Mouse (Mus musculus) brain, embryonic 14.5 days (tissue): Measurements from ENCODE around the gene Jdp2. TPM values are rescaled to one million over a fixed set of nuclear protein-coding genes. Genes with fewer than 3 reads are reported as not detected.

ENCODE experiments used
- DNase-seq: peaks from one replicate; pipeline ENCODE4 v3.0.0-alpha.2; 2011; ENCODE audit warnings: low read depth
- CTCF ChIP-seq: fragments of 200-500 bp; IDR thresholded peaks from 2 replicates; pipeline ENCODE4 v1.5.1; 2012; ENCODE audit warnings: inconsistent platforms, mild to moderate bottlenecking, moderate library complexity, borderline replicate concordance; ENCODE audit not compliant: insufficient read depth, insufficient read length; ENCODE audit errors: extremely low read depth
- POLR2A ChIP-seq: fragments of 200-500 bp; IDR thresholded peaks from 2 replicates; pipeline ENCODE4 v1.6.1; 2012; ENCODE audit warnings: mild to moderate bottlenecking, inconsistent platforms, borderline replicate concordance; ENCODE audit not compliant: poor library complexity, insufficient read depth, insufficient read length, severe bottlenecking; ENCODE audit errors: extremely low read depth
- polyA plus RNA-seq: library from polyadenylated mRNA; depleted of rRNA; stranded (reverse); fragments of >200 nt; gene quantifications from 2 replicates; pipeline ENCODE4 v1.2.3, GENCODE M21; 2012; rRNA removed

Jdp2 gene
- polyA plus RNA-seq, 1 experiment: 11.9 TPM

DNA sequence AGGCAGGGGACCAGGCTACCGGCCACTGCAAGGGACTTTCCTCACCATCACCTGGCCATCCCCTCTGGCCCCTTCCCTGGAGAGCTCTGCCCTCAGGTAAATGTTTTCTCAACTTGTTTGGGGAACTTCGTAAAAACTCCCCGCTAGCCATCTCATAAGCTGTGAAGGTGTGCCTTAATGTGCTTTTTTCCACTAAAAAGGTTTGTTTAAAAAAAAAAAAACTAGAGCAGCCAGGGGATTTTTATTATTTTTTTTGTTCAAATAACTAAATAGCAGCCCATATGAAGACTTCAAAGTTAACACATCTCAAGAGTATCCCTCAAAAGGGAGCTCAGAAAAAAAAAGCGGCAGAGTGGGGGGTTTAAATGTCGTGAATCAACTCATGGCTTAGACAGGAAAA is 80.3 kb downstream of the Jdp2 start:
- TF ChIP-seq CTCF: no peak
- no peak for TF ChIP-seq POLR2A
- no peak for DNase-seq

DNA sequence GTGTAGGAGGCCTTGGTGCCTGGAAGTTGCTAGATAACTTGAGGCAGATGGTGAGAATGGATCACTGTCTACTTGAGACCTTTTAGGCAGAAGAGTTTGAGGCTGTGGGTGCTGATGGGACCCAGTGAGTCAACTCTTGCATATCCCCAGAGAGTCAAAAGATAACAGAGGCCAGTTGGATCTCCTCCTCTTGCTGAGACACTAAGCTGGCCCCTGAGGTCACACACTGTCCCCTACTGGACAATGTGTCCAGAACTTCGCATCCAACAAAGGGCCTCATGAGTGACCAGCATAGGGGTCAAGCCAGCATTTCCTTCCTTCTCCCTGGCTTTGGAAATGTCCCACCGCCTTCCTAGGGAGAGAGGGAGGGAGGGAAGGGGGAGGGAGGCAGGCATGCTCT is 81.0 kb downstream of the Jdp2 start:
- no peak for TF ChIP-seq CTCF
- no peak for TF ChIP-seq POLR2A

DNA sequence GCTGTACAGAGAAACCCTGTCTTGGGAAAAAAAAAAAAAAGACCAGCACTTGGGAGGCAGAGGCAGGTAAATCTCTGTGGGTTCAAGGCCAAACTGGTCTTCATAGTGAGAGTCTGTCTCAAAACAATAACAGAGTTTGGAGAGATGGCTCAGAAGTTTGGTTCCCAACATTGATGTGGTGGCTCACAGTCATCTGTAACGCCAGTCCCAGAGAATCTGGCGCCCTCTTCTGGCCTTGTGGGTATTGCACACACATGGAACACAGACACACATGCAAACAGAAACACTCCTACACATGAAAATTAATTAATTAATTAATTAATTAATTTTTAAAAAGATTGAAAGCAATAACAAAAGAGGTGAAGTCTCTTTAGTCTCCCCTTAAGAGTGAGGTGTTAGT is 83.5 kb downstream of the Jdp2 start:
- TF ChIP-seq POLR2A: no peak
- peak; percentile 36; the same call in 1 of the 2 replicates for TF ChIP-seq CTCF
- DNase-seq: no peak

More for the DNA sequence above, 81.0 kb downstream of the Jdp2 start:
- DNase-seq: no peak

DNA sequence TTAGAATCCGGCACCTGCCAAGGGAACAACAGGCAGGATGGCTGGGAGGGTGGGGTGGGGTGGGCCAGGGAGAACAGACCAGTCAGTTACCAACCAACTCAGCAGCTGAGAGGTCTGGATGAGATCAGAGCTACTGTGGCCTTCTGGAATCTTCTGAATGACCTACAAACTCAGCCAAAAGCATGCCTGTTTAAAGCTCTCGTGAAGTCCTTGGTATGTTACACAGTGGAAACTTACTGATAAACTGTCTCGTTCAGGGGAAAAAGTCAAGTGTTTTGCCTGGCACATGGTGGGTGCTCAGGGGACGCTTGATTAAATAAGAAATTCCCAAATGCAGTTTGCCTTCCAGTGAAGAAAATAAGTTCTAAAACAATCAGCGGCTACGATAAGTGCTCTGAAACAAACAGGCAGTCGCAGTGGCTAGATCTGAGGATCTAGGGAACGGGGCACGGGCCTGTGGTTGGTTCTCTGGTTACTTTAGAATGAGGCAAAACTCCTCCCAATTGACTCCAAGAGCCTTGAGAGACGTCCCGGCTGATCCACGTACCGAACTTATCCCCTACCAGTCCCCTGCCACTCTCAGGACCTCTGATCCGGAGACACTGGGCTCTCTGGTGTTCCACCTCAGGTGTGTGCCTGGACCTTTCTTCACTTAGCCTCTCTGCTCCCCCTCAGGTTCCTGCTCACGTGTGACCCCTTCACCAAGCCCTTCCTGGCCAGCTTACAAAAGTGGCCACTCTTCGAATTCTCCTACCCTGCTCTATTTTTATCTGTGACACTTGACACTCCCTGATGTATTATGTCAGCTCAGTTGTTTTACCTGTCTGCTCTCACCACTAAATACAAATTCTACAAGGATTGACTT is 85.8 kb downstream of the Jdp2 start:
- TF ChIP-seq POLR2A: no peak
- TF ChIP-seq CTCF: no peak

DNA sequence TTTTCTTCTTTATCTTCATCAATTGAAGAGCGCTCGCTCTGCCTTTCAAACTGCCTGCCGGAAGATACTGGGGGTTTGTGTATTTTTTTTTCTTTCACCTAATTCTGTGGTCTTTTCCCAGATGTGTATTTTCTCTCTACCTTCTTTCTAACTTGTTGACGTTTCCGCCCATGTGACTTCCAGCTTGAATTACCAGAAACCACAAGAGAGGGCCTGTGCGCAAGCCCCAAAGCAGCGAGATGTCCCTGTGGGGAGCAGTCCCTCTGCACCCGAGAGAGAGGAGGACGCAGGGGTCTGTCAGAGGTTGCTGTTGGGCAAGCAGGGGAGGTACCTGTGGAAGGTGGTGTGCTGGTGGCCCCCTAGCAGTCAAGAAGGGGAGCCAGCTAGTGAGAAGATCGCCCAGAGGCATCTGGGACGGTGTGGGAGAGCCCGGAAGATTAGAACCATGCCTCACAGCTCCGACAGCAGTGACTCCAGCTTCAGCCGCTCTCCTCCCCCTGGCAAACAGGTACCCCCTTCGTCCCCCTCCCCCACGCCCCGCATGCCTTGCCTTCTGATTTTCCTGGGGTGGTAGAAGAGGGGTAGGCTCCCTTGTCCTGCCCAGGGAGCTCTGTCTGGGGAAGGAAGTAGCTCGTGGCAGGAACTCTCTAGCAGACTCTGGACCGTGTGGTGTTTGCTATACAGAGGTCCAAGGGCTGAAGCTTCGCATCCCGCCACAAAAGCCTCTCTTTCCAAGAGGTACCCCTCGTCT is 87.8 kb downstream of the Jdp2 start, which contains the start of gene Batf:
TSS of gene Batf (plus strand) at position 204 of the 751 bp plus-strand sequence.
- no peak for DNase-seq
- TF ChIP-seq POLR2A: no peak
- no peak for TF ChIP-seq CTCF

More for the DNA sequence above, 85.8 kb downstream of the Jdp2 start:
- no peak for DNase-seq

DNA sequence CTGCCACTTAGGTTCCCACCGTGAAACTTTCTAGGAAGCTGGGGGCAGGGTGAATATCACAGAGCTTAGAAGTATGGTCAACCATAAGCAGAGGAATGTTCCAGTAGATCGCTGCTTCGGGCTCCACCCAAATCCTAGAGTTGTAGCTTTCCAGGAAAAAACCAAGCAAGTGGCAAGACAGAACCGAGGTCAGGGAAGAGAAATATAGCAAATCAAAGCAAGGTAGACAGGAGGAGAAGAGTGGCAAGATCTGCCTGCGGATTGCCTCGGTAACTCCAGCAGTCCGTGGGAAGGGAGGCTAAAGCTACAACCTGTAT is 88.3 kb downstream of the Jdp2 start:
- DNase-seq: no peak
- TF ChIP-seq POLR2A: no peak
- no peak for TF ChIP-seq CTCF

DNA sequence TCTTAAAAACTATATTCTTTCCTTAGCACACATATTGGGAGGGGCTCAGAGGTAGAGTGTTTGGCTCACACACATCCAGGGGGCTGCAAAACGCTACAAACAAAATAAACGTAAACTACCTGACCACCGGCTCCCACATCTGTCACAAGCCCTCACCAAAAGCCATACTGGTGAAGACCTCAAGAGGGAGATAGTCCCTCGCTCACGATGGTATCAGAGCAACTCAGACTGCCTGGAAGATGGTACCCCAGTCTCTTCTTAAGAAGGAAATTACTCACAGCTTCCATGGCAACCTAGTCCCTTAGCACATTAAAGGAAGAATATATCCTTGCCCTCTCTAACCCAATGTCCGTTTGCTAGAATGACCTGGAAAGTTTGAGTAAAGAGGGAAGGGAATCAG is 89.0 kb downstream of the Jdp2 start:
- DNase-seq: no peak
- TF ChIP-seq CTCF (no peak), POLR2A (no peak)

Other genes with a start within 250 kb of the Jdp2 start
- gene Tmed10, start 224.2 kb upstream of the Jdp2 start, polyA plus RNA-seq: 130 and 162 TPM in 2 replicates
- 1.9 and 2.0 TPM in 2 replicates for gene Fos, start 125.1 kb upstream of the Jdp2 start, polyA plus RNA-seq
- 1.1 and 1.3 TPM in 2 replicates for gene Batf, start 87.6 kb downstream of the Jdp2 start, polyA plus RNA-seq
- gene Flvcr2, start 147.5 kb downstream of the Jdp2 start, polyA plus RNA-seq: 3.9 and 4.5 TPM in 2 replicates
- gene Erg28, start 225.5 kb downstream of the Jdp2 start, polyA plus RNA-seq: 53.8 and 71.7 TPM in 2 replicates
- 19.7 and 22.2 TPM in 2 replicates for gene Ttll5, start 225.6 kb downstream of the Jdp2 start, polyA plus RNA-seq